26 mouse cellular contexts compared by ENCODE assay signal in the genomic region with DNA sequence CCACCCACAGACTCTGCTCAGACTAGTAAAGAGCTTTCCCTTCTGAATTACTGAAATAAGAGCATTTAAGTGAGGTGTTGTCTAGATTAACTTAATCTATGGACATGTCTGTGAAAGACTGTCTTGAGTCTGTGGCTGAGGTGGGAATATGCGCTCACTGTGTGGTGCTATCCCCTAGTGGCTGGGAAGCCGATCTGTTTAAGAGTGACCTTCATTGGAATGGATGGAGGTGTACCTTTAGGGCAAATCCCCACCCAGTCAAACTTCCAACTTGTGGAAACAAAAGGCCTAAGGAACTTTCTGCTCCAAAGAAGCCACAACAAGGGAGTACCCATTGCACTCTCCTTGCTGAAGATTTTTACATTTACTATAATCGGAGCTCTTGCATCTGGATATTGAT.
"Had no signal": no experiment of that assay in that cellular context is flagged by ENCODE, and none has a peak within 500 bp of the region (broad histone marks: within the 10 kb centered on the region; RNA-seq: fewer than 3 reads in every experiment).

No protein-coding gene starts in this region.

- H3K27me3 ChIP-seq: heart, embryonic 13.5 days; heart, embryonic 15.5 days; hindbrain, embryonic 13.5 days; hindbrain, embryonic 15.5 days; intestine, embryonic 15.5 days; limb, embryonic 12.5 days; liver, embryonic 13.5 days; liver, embryonic 15.5 days had no signal

- H3K9ac ChIP-seq: heart, embryonic 13.5 days; heart, embryonic 15.5 days; hindbrain, embryonic 13.5 days; hindbrain, embryonic 15.5 days; intestine, embryonic 15.5 days; limb, embryonic 12.5 days; liver, embryonic 13.5 days; liver, embryonic 15.5 days had no signal

- H3K27ac ChIP-seq: heart, embryonic 10.5 days; heart, embryonic 13.5 days; heart, embryonic 15.5 days; hindbrain, embryonic 13.5 days; hindbrain, embryonic 15.5 days; intestine, embryonic 15.5 days; layer of hippocampus, adult 2 months; left cerebral cortex, adult 2 months; limb, embryonic 10.5 days; limb, embryonic 12.5 days; liver, embryonic 13.5 days; liver, embryonic 15.5 days had no signal

- DNase-seq: gastrocnemius, postnatal 14 days; gastrocnemius, postnatal 36 days; heart, adult 18-20 months; heart, postnatal 10 days; heart, postnatal 36 days; kidney, adult 18-20 months; kidney, adult 8-10 months; kidney, postnatal 10 days; kidney, postnatal 25 days; kidney, postnatal 4 days; liver; liver, embryonic 13.5 days had no signal

- H3K4me1 ChIP-seq: heart, embryonic 10.5 days; hindbrain, embryonic 13.5 days; hindbrain, embryonic 15.5 days; intestine, embryonic 15.5 days; limb, embryonic 10.5 days; limb, embryonic 12.5 days; liver, embryonic 15.5 days had no signal

- H3K4me2 ChIP-seq: heart, embryonic 13.5 days; heart, embryonic 15.5 days; hindbrain, embryonic 13.5 days; hindbrain, embryonic 15.5 days; intestine, embryonic 15.5 days; limb, embryonic 12.5 days; liver, embryonic 11.5 days; liver, embryonic 13.5 days; liver, embryonic 15.5 days had no signal

- ATAC-seq: inflammation-experienced regulatory T-cells, adult 6 months; intestine, embryonic 15.5 days; intestine, postnatal 0 days had no signal

- H3K4me3 ChIP-seq: heart, embryonic 10.5 days; heart, embryonic 13.5 days; heart, embryonic 15.5 days; hindbrain, embryonic 13.5 days; hindbrain, embryonic 15.5 days; intestine, embryonic 15.5 days; layer of hippocampus, adult 2 months; left cerebral cortex, adult 2 months; limb, embryonic 10.5 days; limb, embryonic 12.5 days; liver, embryonic 13.5 days; liver, embryonic 15.5 days had no signal

- H3K36me3 ChIP-seq: heart, embryonic 10.5 days; heart, embryonic 15.5 days; hindbrain, embryonic 15.5 days; intestine, embryonic 15.5 days; limb, embryonic 10.5 days; limb, embryonic 12.5 days; liver, embryonic 15.5 days had no signal

- H3K9me3 ChIP-seq: heart, embryonic 10.5 days; heart, embryonic 13.5 days; heart, embryonic 15.5 days; hindbrain, embryonic 13.5 days; hindbrain, embryonic 15.5 days; intestine, embryonic 15.5 days; limb, embryonic 10.5 days; limb, embryonic 12.5 days; liver, embryonic 13.5 days; liver, embryonic 15.5 days had no signal
